Mouse (Mus musculus): Measurements from ENCODE around the gene Rnls. TPM values are rescaled to one million over a fixed set of nuclear protein-coding genes. Genes with fewer than 3 reads are reported as not detected.

Gene Rnls
- polyA plus RNA-seq, 1 experiment = not detected

GRCm38 (mm10) chr19:33100031-33100430 lies 292.1 kb downstream of the Rnls start:
- Histone ChIP-seq H3K4me1 (ENCODE audit: control insufficient read depth, insufficient read depth, low read length) (peaks cover 10% of the 10 kb centered on the region), H3K27ac (ENCODE audit: insufficient read depth, low read depth, low read length) (no peak overlapping the region), H3K4me3 (ENCODE audit: insufficient read depth, low read depth, low read length) (no peak overlapping the region)
- TF ChIP-seq POLR2A (IDR thresholded peaks at IDR 0.05; ENCODE audit: insufficient read depth, low read depth, low read length) = no peak
- TF ChIP-seq CTCF (IDR thresholded peaks at IDR 0.05; ENCODE audit: insufficient read depth, low read depth, low read length) = no peak
- 77% methylated on average over 4 of the region's 4 CpGs for WGBS

- WGBS = 58% methylated on average over 9 of the region's 9 CpGs
Measured at GRCm38 (mm10) chr19:33099201-33099788, 292.8 kb downstream of the Rnls start.

GRCm38 (mm10) chr19:33097691-33098090 lies 294.4 kb downstream of the Rnls start:
- 60% methylated on average over 3 of the region's 3 CpGs for WGBS
- no peak overlapping the region for H3K27ac ChIP-seq (ENCODE audit: insufficient read depth, low read depth, low read length)
- H3K4me1 ChIP-seq (ENCODE audit: control insufficient read depth, insufficient read depth, low read length) = peaks cover 10% of the 10 kb centered on the region
- H3K4me3 ChIP-seq (ENCODE audit: insufficient read depth, low read depth, low read length) = no peak overlapping the region
- TF ChIP-seq CTCF (IDR thresholded peaks at IDR 0.05; ENCODE audit: insufficient read depth, low read depth, low read length) (no peak), POLR2A (IDR thresholded peaks at IDR 0.05; ENCODE audit: insufficient read depth, low read depth, low read length) (no peak)

More at GRCm38 (mm10) chr19:33099201-33099788, 292.8 kb downstream of the Rnls start:
- Histone ChIP-seq H3K4me3 (ENCODE audit: insufficient read depth, low read depth, low read length) (no peak overlapping the region), H3K27ac (ENCODE audit: insufficient read depth, low read depth, low read length) (no peak overlapping the region), H3K4me1 (ENCODE audit: control insufficient read depth, insufficient read depth, low read length) (peaks cover 10% of the 10 kb centered on the region)
- TF ChIP-seq POLR2A (IDR thresholded peaks at IDR 0.05; ENCODE audit: insufficient read depth, low read depth, low read length) (no peak), CTCF (IDR thresholded peaks at IDR 0.05; ENCODE audit: insufficient read depth, low read depth, low read length) (no peak)

DNA sequence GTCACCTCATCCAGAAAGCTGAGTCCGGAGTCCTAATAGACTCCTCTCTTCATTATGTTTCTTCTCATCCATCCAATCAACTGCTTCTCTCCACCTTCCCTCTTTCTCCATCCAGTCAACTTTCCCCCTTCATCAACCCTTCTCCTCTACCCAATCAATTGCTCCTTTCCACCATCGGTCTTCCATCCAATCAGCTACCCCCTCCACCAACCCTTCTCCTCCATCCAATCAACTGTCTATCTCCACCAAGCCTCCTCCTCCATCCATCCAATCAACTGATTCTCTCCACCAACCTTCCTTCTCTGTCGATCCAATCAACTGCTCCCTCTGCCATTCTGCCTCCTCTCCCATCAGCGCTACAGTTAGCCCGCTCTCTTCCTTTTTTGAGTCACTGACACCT lies 295.5 kb downstream of the Rnls start:
- 98% methylated on average over 5 of the region's 5 CpGs for WGBS

DNA sequence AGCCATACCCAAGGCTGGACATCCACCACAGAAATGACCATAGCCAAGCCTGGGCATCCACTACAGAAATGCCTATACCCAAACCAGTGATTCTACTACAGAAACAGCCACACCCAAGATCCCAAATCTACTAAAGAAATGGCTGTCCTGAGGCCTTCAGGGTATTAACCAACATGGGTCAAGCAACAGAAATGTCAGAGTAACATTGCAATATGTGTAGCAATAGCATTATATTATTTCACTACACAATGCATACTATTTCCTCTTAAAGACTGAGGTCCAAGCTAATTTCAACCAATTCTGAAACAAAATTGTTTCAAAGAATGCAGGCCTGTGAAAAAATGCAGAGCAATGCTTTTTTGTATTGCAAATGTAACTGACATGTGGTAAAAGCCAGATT lies 299.5 kb downstream of the Rnls start:
- TF ChIP-seq POLR2A (IDR thresholded peaks at IDR 0.05; ENCODE audit: insufficient read depth, low read depth, low read length) (no peak), CTCF (IDR thresholded peaks at IDR 0.05; ENCODE audit: insufficient read depth, low read depth, low read length) (no peak)

More for the DNA sequence above, 295.5 kb downstream of the Rnls start:
- TF ChIP-seq CTCF (IDR thresholded peaks at IDR 0.05; ENCODE audit: insufficient read depth, low read depth, low read length) (no peak), POLR2A (IDR thresholded peaks at IDR 0.05; ENCODE audit: insufficient read depth, low read depth, low read length) (no peak)
- Histone ChIP-seq H3K27ac (ENCODE audit: insufficient read depth, low read depth, low read length) (no peak overlapping the region), H3K4me3 (ENCODE audit: insufficient read depth, low read depth, low read length) (no peak overlapping the region), H3K4me1 (ENCODE audit: control insufficient read depth, insufficient read depth, low read length) (peaks cover 7% of the 10 kb centered on the region)

DNA sequence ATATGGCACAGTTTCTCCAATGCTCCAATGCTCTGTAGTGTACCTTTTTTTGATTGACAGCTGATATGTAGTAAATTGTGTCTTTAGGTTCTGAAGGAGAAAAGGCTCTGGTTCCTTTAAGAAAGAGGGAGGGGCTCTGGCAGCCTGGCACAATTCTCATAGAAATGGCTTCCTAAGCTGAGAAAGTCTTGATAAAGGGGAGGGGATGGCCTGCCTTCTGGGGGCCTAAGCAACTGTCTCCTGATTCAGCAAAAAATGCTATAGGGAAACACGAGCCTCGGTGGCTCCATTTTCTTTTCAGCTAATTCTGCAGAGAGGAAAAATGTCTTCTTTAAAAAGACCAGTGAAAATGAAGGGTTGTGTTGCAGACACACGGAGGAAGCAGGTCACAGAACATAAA lies 300.8 kb downstream of the Rnls start:
- H3K4me3 ChIP-seq (ENCODE audit: insufficient read depth, low read depth, low read length) = no peak overlapping the region
- 63% methylated on average over 3 of the region's 3 CpGs for WGBS

More for the DNA sequence above, 299.5 kb downstream of the Rnls start:
- Histone ChIP-seq H3K4me3 (ENCODE audit: insufficient read depth, low read depth, low read length) (no peak overlapping the region), H3K4me1 (ENCODE audit: control insufficient read depth, insufficient read depth, low read length) (no peaks in the 10 kb centered on the region), H3K27ac (ENCODE audit: insufficient read depth, low read depth, low read length) (no peak overlapping the region)

DNA sequence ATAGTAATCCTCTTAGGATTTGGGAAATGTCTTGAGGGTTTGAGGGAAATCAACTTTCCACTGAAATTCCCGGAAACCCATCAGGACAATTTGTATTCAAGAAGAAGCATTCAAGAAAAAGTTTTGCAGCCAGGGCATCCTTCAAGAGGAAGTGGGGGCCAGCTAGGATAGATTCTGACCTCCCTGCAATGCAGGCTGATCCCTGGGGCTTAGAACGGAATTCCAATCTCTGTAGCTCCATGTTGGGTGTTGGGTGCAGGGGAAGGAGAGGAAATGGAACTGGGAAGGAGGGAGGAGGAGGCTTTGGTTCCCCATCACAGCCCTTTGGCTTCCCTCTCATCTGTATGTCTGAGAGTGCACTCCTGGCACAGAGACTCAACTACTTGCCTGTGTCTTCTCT lies 303.2 kb downstream of the Rnls start:
- TF ChIP-seq CTCF (IDR thresholded peaks at IDR 0.05; ENCODE audit: insufficient read depth, low read depth, low read length) = no peak
- no peak for TF ChIP-seq POLR2A (IDR thresholded peaks at IDR 0.05; ENCODE audit: insufficient read depth, low read depth, low read length)
- Histone ChIP-seq H3K27ac (ENCODE audit: insufficient read depth, low read depth, low read length) (no peak overlapping the region), H3K4me3 (ENCODE audit: insufficient read depth, low read depth, low read length) (no peak overlapping the region), H3K4me1 (ENCODE audit: control insufficient read depth, insufficient read depth, low read length) (no peaks in the 10 kb centered on the region)
- 84% methylated on average over 2 of the region's 2 CpGs for WGBS

More for the DNA sequence above, 300.8 kb downstream of the Rnls start:
- TF ChIP-seq CTCF (IDR thresholded peaks at IDR 0.05; ENCODE audit: insufficient read depth, low read depth, low read length) (no peak), POLR2A (IDR thresholded peaks at IDR 0.05; ENCODE audit: insufficient read depth, low read depth, low read length) (no peak)
- H3K27ac ChIP-seq (ENCODE audit: insufficient read depth, low read depth, low read length) = no peak overlapping the region
- H3K4me1 ChIP-seq (ENCODE audit: control insufficient read depth, insufficient read depth, low read length) = no peaks in the 10 kb centered on the region

DNA sequence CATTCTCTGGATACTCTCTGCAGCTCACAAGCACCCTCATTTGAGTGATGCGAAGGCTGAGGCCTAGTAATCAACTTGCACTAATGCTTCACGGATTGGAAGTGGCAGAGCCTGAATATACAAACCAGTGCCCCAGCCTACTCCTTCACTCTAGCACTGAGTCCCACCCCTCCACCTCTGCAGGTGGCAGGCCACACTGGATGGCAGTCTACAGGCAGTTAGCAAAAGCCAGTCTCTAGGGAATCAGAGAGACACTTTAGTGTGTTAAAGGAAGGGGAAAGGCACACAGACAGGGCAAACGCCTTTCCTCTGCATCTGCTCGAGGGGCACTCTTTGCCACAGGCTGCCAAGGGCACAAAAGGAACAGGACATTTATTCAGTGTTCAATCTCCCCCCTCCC lies 304.1 kb downstream of the Rnls start:
- H3K27ac ChIP-seq (ENCODE audit: insufficient read depth, low read depth, low read length) = no peak overlapping the region
- no peaks in the 10 kb centered on the region for H3K4me1 ChIP-seq (ENCODE audit: control insufficient read depth, insufficient read depth, low read length)
- no peak overlapping the region for H3K4me3 ChIP-seq (ENCODE audit: insufficient read depth, low read depth, low read length)
- 62% methylated on average over 4 of the region's 4 CpGs for WGBS
- TF ChIP-seq CTCF (IDR thresholded peaks at IDR 0.05; ENCODE audit: insufficient read depth, low read depth, low read length) (no peak), POLR2A (IDR thresholded peaks at IDR 0.05; ENCODE audit: insufficient read depth, low read depth, low read length) (no peak)

Other genes with a start within 250 kb of the Rnls start
- not detected in 2 replicates for gene Lipo4, start 125.5 kb upstream of the Rnls start, polyA plus RNA-seq (2012; ENCODE audit: insufficient read depth, insufficient read length, low replicate concordance, missing spikeins)
- gene Gm8978, start 233.0 kb upstream of the Rnls start, polyA plus RNA-seq (2012; ENCODE audit: insufficient read depth, insufficient read length, low replicate concordance, missing spikeins) = not detected in 2 replicates

All from olfactory bulb, adult 2 months (tissue).